Mouse (Mus musculus): Measurements from ENCODE around the gene Fubp1. TPM values are rescaled to one million over a fixed set of nuclear protein-coding genes. Genes with fewer than 3 reads are reported as not detected.

The Fubp1 gene
- polyA plus RNA-seq (2014; fragmentation: Nextera tagmentation; extraction: Ambion mirVana) = 424 and 450 TPM in 2 replicates

DNA sequence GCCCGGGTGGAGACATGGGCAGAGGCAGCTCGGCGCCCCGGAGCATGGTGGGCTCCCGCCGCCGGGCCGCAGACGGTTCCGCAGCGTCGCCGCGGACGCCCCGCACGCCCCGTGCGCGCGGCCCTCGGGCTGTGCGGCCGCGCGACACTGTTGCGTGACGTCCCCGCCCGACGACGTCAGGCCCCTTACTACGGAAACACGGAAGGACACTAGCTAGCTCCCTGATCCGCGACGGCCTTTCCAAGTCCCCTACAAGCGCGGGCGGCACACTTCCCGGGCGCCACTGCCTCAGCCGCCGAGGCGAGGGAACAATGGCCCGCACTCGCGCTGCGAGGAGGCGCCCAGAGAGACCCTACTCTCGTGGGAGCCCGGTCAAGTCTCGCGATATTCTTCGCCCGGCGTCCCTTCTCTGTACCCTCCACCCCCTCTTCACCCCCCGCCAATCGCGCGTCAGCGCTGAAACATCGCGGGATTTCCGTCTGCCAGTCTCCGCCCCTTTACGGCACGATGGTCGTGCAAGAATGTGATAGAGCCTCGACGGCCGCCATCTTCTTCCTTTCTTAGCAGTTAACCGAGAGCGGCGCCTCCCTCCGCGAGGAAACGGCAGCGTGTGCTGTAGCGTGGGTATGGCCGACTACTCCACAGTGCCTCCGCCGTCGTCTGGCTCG lies at the start of gene Fubp1, which contains the start of gene Dnajb4:
TSS of gene Fubp1 (plus strand) at position 456 of the 668 bp plus-strand sequence.
TSS of gene Dnajb4 (minus strand) at position 336 of the 668 bp plus-strand sequence.
- no peaks in the 10 kb centered on the region for H3K9me3 ChIP-seq (ENCODE audit: control insufficient read depth, low read length)
- H3K4me2 ChIP-seq (replicated peaks; ENCODE audit: low read depth, low read length) = peak within 1 kb of the TSS; percentile 86
- no peaks in the 10 kb centered on the region for H3K27me3 ChIP-seq (ENCODE audit: control insufficient read depth, insufficient read depth, low read length)
- peak within 1 kb of the TSS; percentile 100 for H3K9ac ChIP-seq (ENCODE audit: low read depth, low read length)
- peaks cover 11% of the 10 kb centered on the region; the same call in 1 of the 2 replicates for H3K4me1 ChIP-seq (replicated peaks; ENCODE audit: control insufficient read depth, insufficient read depth, low read length)
- peak within 1 kb of the TSS; percentile 98 for H3K4me3 ChIP-seq (ENCODE audit: low read depth, low read length)
- WGBS = 0% methylated on average over 63 of the region's 85 CpGs
- peak; percentile 97 for ATAC-seq (ENCODE audit: low FRiP score)
- H3K36me3 ChIP-seq (ENCODE audit: control insufficient read depth, insufficient read depth, low read length) = no peaks in the 10 kb centered on the region
- peak; percentile 99 for DNase-seq (ENCODE audit: low spot score)
- H3K27ac ChIP-seq (ENCODE audit: low read depth, low read length) = peak within 1 kb of the TSS; percentile 100

DNA sequence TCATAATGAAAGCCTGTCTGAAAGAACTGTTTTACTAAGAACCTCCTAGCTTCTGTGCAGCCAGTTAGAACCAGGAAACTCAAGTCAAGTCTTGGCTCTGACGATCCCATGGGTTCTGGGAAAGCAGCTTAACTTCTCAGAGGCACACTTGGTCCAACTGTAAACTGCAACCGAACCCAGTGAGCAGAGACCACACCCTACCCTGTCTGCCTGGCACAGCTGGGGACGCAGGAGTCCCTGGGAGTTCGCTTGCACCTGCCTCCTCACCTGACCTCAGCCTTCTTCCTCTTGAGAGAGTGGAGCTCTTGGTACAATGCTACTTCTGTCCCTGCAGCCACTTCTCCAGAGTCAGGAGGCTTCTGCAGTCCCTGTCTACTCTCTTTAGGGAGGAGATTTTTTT lies 49.6 kb upstream of the Fubp1 start:
- 67% methylated on average over 4 of the region's 4 CpGs for WGBS
- DNase-seq (ENCODE audit: low spot score) = no peak
- H3K27ac ChIP-seq (ENCODE audit: low read depth, low read length) = no peak overlapping the region
- peaks cover under 1% of the 10 kb centered on the region; the same call in 1 of the 2 replicates for H3K4me1 ChIP-seq (replicated peaks; ENCODE audit: control insufficient read depth, insufficient read depth, low read length)
- H3K36me3 ChIP-seq (ENCODE audit: control insufficient read depth, insufficient read depth, low read length) = no peaks in the 10 kb centered on the region
- H3K4me2 ChIP-seq (replicated peaks; ENCODE audit: low read depth, low read length) = no peak overlapping the region
- no peak overlapping the region for H3K4me3 ChIP-seq (ENCODE audit: low read depth, low read length)
- no peak overlapping the region for H3K9ac ChIP-seq (ENCODE audit: low read depth, low read length)
- ATAC-seq (ENCODE audit: low FRiP score) = no peak
- H3K9me3 ChIP-seq (ENCODE audit: control insufficient read depth, low read length) = no peaks in the 10 kb centered on the region
- peaks cover 6% of the 10 kb centered on the region for H3K27me3 ChIP-seq (ENCODE audit: control insufficient read depth, insufficient read depth, low read length)

DNA sequence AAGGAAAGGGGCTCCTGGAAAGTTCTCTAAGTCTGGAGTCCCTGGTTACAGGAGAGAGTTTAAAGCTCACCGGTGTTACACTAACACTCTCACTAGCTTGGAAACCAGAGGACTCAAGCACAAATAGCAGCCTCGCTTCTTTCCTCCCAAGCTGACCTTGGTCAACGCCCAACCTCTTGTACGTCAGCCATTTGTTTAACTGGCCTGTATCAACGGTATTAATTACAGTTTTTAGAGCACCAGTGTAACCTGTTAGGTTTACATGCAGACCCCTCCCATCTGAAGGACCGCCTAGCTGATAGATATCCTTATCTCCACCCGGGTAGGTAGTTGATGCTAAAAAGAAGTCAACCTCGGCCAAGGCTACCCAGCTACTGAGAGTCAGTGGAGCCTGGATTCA lies 46.9 kb upstream of the Fubp1 start:
- Histone ChIP-seq H3K27me3 (ENCODE audit: control insufficient read depth, insufficient read depth, low read length) (peaks cover 10% of the 10 kb centered on the region), H3K27ac (ENCODE audit: low read depth, low read length) (no peak overlapping the region), H3K9ac (ENCODE audit: low read depth, low read length) (no peak overlapping the region), H3K9me3 (ENCODE audit: control insufficient read depth, low read length) (no peaks in the 10 kb centered on the region), H3K4me3 (ENCODE audit: low read depth, low read length) (no peak overlapping the region), H3K36me3 (ENCODE audit: control insufficient read depth, insufficient read depth, low read length) (no peaks in the 10 kb centered on the region), H3K4me2 (replicated peaks; ENCODE audit: low read depth, low read length) (no peak overlapping the region), H3K4me1 (replicated peaks; ENCODE audit: control insufficient read depth, insufficient read depth, low read length) (peaks cover 4% of the 10 kb centered on the region; the same call in 1 of the 2 replicates)
- WGBS = 93% methylated on average over 8 of the region's 8 CpGs
- DNase-seq (ENCODE audit: low spot score) (no peak), ATAC-seq (ENCODE audit: low FRiP score) (no peak)

DNA sequence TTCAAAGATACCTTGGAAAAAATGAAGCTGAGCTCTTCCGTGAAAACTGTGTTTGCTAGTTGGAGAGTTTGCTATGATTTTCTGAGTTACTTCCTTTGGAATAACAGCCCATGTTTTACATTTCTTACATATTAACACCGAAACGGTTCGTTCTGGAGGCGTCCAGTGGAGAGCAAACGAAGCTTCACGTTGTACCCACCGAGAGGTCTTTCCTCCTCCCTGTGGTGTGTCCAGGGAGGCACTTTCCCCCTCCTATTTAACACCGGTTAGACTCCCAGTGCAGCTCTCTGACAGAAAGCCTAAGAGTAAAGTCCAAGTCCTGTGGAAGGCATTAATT lies 45.2 kb upstream of the Fubp1 start:
- no peak overlapping the region for H3K9ac ChIP-seq (ENCODE audit: low read depth, low read length)
- peak overlapping the region; percentile 56; the same call in 1 of the 2 replicates for H3K4me3 ChIP-seq (ENCODE audit: low read depth, low read length)
- H3K27me3 ChIP-seq (ENCODE audit: control insufficient read depth, insufficient read depth, low read length) = peaks cover 10% of the 10 kb centered on the region
- DNase-seq (ENCODE audit: low spot score) (no peak), ATAC-seq (ENCODE audit: low FRiP score) (no peak)
- 20% methylated on average over 9 of the region's 9 CpGs for WGBS
- H3K27ac ChIP-seq (ENCODE audit: low read depth, low read length) = no peak overlapping the region
- H3K4me2 ChIP-seq (replicated peaks; ENCODE audit: low read depth, low read length) = peak overlapping the region; percentile 98
- H3K4me1 ChIP-seq (replicated peaks; ENCODE audit: control insufficient read depth, insufficient read depth, low read length) = peaks cover 4% of the 10 kb centered on the region; the same call in 1 of the 2 replicates
- no peaks in the 10 kb centered on the region for H3K36me3 ChIP-seq (ENCODE audit: control insufficient read depth, insufficient read depth, low read length)
- H3K9me3 ChIP-seq (ENCODE audit: control insufficient read depth, low read length) = no peaks in the 10 kb centered on the region

DNA sequence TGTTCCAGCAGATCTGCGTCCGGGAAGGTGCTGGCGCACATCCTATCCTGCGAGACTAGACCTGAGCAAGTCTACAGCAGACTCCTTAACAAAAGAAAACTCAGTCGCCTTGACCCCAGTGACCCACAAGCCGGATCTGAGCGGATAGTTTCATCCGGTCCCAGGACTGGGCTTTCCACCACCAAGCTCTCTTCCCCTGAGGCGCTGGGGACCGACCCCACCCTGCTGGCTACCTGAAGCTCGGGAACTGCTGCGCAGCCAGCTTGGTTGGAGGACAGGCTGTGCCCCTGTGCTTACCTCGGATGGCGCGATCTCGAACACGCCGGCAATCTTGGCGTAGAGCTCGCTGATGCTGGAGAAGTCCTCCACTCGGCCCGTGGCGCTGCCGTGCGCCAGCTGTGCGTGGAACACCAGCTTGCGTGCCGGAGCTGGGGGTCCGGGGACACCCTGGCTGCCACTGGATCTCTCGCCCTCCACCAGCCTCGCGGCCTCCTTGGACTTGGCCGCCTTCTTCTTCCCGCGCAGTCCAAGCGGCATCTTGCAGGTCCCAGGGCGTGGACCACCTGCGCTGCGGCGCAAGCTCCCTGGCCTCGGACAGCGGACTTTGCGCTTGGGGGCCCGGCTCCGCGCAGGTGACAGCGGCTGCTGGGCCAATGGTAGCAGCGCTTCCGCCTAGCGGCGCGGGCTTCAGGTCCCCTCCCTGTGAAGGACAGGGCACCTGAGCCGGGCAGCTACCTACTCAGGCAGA lies 44.7 kb upstream of the Fubp1 start:
- DNase-seq (ENCODE audit: low spot score) (peak; percentile 63), ATAC-seq (ENCODE audit: low FRiP score) (peak; percentile 68)
- H3K36me3 ChIP-seq (ENCODE audit: control insufficient read depth, insufficient read depth, low read length) = no peaks in the 10 kb centered on the region
- peak overlapping the region; percentile 98 for H3K4me2 ChIP-seq (replicated peaks; ENCODE audit: low read depth, low read length)
- H3K27me3 ChIP-seq (ENCODE audit: control insufficient read depth, insufficient read depth, low read length) = peaks cover 10% of the 10 kb centered on the region
- H3K27ac ChIP-seq (ENCODE audit: low read depth, low read length) = no peak overlapping the region
- 2% methylated on average over 53 of the region's 53 CpGs for WGBS
- no peaks in the 10 kb centered on the region for H3K9me3 ChIP-seq (ENCODE audit: control insufficient read depth, low read length)
- H3K4me3 ChIP-seq (ENCODE audit: low read depth, low read length) = peak overlapping the region; percentile 56
- peaks cover 4% of the 10 kb centered on the region; the same call in 1 of the 2 replicates for H3K4me1 ChIP-seq (replicated peaks; ENCODE audit: control insufficient read depth, insufficient read depth, low read length)
- H3K9ac ChIP-seq (ENCODE audit: low read depth, low read length) = peak overlapping the region; percentile 56

DNA sequence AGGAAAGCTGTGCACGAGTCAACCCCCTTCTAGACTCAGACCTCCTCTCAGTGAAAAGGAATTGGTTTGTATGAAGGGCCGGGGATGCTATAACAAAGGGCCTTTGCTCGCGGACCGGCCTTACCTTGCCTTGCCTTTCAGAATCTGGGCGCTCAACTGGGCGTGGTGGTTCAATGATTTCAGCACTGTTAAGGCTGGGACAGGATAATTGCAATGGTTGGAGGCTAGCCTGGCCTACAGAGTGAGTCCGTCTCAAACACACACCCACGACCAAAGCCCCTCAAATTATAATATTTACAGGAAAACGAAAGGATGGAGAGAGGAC lies 44.2 kb upstream of the Fubp1 start, which contains the start of gene Gipc2:
TSS of gene Gipc2 (minus strand) at position 132 of the 325 bp plus-strand sequence.
- Histone ChIP-seq H3K27me3 (ENCODE audit: control insufficient read depth, insufficient read depth, low read length) (peaks cover 10% of the 10 kb centered on the region), H3K4me3 (ENCODE audit: low read depth, low read length) (peak within 1 kb of the TSS; percentile 56), H3K36me3 (ENCODE audit: control insufficient read depth, insufficient read depth, low read length) (no peaks in the 10 kb centered on the region), H3K9ac (ENCODE audit: low read depth, low read length) (peak within 1 kb of the TSS; percentile 56), H3K4me1 (replicated peaks; ENCODE audit: control insufficient read depth, insufficient read depth, low read length) (peaks cover 4% of the 10 kb centered on the region; the same call in 1 of the 2 replicates), H3K4me2 (replicated peaks; ENCODE audit: low read depth, low read length) (peak within 1 kb of the TSS; percentile 98), H3K27ac (ENCODE audit: low read depth, low read length) (no peak within 1 kb of the TSS), H3K9me3 (ENCODE audit: control insufficient read depth, low read length) (no peaks in the 10 kb centered on the region)
- ATAC-seq (ENCODE audit: low FRiP score) (no peak; the same call in 1 of the 2 replicates), DNase-seq (ENCODE audit: low spot score) (no peak)
- 5% methylated on average over 10 of the region's 10 CpGs for WGBS

DNA sequence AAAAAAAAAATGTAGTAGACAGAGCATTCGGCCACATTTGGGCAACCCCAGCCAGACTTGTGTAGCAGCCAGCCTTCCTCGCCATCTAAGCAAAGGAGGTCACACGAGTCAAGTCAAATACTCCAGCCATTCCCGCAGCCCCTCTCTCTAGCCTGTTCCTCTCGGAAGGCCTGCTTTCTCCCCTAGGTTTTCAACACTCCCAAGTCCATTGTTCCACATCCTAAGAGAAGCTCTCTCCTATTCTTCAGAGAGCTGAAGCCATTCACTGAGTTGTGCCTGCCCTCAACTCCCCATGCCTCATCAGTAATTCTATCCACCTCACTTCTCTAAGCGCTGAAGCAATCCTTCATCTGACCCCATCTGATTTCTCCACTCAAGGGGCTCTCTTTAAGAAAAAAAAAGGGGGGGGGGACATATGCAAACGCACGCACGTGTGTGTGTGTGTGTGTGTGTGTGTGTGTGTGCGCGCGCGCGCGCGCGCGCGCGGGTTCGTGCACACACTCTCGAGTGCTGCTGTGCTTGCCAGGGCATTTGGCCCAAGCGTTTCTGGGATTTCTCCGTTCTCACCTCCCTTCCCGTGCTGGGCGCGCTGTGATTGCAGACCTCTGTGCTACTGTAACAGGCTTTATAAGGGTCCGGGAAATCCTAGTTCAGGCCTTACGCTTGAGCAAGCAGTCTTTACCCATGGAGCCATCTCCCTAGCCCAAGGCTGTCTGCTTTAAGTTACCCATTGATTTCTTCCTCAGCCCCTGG lies 43.3 kb upstream of the Fubp1 start:
- Histone ChIP-seq H3K27ac (ENCODE audit: low read depth, low read length) (no peak overlapping the region), H3K27me3 (ENCODE audit: control insufficient read depth, insufficient read depth, low read length) (peaks cover 10% of the 10 kb centered on the region), H3K36me3 (ENCODE audit: control insufficient read depth, insufficient read depth, low read length) (no peaks in the 10 kb centered on the region), H3K4me2 (replicated peaks; ENCODE audit: low read depth, low read length) (peak overlapping the region; percentile 98), H3K4me1 (replicated peaks; ENCODE audit: control insufficient read depth, insufficient read depth, low read length) (peaks cover 4% of the 10 kb centered on the region; the same call in 1 of the 2 replicates), H3K4me3 (ENCODE audit: low read depth, low read length) (peak overlapping the region; percentile 25), H3K9me3 (ENCODE audit: control insufficient read depth, low read length) (no peaks in the 10 kb centered on the region), H3K9ac (ENCODE audit: low read depth, low read length) (peak overlapping the region; percentile 49; the same call in 1 of the 2 replicates)
- WGBS = 8% methylated on average over 27 of the region's 29 CpGs
- peak; percentile 56 for DNase-seq (ENCODE audit: low spot score)
- ATAC-seq (ENCODE audit: low FRiP score) = peak; percentile 49

DNA sequence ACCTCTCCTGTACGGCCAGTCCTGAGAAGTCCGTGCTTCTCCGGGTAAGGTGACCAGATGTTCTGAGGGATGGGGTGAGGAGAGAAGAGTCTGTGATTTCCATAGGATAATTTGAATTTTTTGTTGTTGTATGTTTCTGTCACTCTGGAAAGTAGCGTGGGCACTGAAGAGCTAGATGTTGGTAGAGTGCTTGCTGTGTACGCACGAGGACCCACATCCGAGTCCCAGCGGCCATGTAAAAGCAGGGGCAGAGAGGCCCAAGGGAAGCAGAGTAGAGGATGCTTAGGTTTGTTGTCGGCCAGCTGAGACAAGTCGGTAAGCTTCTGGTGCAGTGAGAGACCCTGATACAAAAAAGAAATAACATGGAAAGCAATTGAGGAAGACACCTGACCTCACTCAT lies 42.2 kb upstream of the Fubp1 start:
- ATAC-seq (ENCODE audit: low FRiP score) (no peak), DNase-seq (ENCODE audit: low spot score) (no peak)
- H3K9me3 ChIP-seq (ENCODE audit: control insufficient read depth, low read length) = no peaks in the 10 kb centered on the region
- peaks cover 4% of the 10 kb centered on the region; the same call in 1 of the 2 replicates for H3K4me1 ChIP-seq (replicated peaks; ENCODE audit: control insufficient read depth, insufficient read depth, low read length)
- H3K27me3 ChIP-seq (ENCODE audit: control insufficient read depth, insufficient read depth, low read length) = peaks cover 10% of the 10 kb centered on the region
- WGBS = 92% methylated on average over 10 of the region's 10 CpGs
- H3K36me3 ChIP-seq (ENCODE audit: control insufficient read depth, insufficient read depth, low read length) = no peaks in the 10 kb centered on the region
- no peak overlapping the region for H3K27ac ChIP-seq (ENCODE audit: low read depth, low read length)
- H3K4me2 ChIP-seq (replicated peaks; ENCODE audit: low read depth, low read length) = no peak overlapping the region
- no peak overlapping the region for H3K9ac ChIP-seq (ENCODE audit: low read depth, low read length)
- no peak overlapping the region for H3K4me3 ChIP-seq (ENCODE audit: low read depth, low read length)
